Mouse (Mus musculus) mammary gland, adult 2 months (tissue): ENCODE results near the gene Rnf26. TPM values are rescaled to one million over a fixed set of nuclear protein-coding genes. Genes with fewer than 3 reads are reported as not detected.

Source experiments
- polyA plus RNA-seq: library from polyadenylated mRNA; depleted of rRNA; stranded (reverse); fragments of >200 nt; gene quantifications from 2 replicates; pipeline ENCODE4 v1.2.3, GENCODE M21; 2012; ENCODE audit warnings: low replicate concordance; rRNA removed

Gene Rnf26
- polyA plus RNA-seq: 28.7 and 45.0 TPM in 2 replicates

DNA sequence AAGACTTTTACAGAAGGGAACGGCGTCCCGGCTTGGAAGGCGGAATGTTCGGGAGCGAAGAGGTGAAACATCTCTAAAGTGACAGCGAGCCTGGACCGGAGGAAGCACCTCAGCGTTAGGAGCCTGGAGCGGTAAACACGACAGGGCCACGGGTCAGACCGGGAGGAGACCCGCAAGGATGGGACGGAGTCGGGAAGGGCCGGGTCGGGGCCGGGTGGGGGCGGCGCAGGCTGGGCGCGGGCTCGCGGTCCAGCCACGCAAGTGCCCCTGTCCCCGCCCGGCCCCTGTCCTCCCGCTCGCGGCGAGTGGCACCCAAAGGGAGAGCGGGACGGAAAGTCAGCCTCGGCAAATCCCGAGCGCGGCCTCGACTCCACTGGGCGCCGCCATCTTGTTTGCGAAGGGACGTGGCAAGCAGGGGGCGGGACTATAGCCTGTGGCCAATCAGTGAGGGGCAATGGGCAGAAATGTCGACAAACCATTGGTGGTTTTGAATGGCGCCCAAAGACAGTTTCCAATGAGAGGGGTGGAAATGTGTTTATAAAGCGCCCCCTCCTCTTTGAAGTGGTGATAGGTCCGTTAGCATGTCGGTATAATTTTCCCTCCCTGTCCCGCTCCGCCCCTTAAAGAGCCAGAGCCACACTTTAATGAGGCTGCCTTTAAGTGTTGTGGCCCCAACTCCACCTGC lies at the start of gene Rnf26, which contains the start of gene Gm49380:
TSS of gene Rnf26 (minus strand) at position 413 of the 685 bp plus-strand sequence.
TSS of gene Gm49380 (minus strand) at position 396 of the 685 bp plus-strand sequence.

DNA sequence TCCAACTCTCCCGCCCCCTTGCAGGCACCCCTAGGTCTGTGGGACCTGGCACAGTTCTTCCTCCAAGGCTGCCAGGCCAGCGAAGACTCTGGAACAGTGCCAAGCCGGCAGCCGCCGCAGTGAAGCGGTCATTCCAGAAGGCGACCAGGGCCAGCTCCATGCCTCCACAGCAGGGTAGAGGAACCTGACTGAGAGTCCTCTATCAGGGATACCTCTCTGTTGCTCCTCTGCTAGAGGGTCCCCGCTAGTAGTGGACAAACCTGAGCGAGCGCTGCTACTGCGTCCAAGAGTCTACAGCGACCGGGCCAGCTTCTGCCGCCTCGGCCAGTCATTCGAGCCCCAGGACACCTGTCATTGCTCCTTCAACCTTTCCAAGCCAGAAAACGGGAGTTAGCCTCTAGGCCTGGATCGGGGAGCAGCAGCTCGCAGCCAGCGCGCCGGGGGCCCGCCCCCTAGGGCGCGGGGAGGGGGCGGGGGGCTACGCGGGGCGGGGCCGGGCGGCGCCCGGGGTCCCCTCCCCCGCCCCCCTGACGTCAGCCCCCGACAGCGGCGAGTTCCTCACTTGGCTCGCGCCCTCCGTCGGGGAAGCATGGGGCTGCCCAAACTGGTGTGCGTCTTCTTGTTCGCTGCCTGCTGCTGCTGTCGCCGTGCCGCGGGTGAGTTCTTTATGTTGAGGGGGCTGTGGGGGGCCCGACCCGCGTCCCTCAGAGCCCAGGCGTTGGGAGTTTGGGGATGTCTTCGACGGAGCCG lies 21.0 kb upstream of the Rnf26 start, which contains the start of gene Mcam:
TSS of gene Mcam (plus strand) at position 369 of the 750 bp plus-strand sequence.

DNA sequence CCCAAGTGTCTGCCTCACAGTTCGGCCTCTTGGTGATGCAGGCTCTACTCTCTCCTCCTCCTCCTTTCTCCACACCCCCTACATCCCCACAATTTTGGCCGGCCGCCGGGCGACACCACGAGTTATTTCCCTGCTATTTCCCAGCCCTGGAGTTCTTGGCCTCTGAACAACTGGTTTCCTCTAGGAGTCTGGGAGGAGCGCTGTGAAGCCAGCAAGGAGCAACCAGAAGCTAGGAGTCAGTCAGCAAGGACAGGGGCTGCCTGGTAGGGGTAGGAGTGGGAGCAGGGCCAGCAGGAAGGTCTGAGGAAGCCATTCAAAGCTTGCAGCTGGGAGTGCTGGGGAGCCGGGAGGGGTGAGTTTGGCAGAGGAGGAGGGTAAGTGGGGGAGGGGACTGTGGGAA lies 6.2 kb downstream of the Rnf26 start, which contains the start of gene C1qtnf5:
TSS of gene C1qtnf5 (plus strand) at position 136 of the 400 bp plus-strand sequence.

DNA sequence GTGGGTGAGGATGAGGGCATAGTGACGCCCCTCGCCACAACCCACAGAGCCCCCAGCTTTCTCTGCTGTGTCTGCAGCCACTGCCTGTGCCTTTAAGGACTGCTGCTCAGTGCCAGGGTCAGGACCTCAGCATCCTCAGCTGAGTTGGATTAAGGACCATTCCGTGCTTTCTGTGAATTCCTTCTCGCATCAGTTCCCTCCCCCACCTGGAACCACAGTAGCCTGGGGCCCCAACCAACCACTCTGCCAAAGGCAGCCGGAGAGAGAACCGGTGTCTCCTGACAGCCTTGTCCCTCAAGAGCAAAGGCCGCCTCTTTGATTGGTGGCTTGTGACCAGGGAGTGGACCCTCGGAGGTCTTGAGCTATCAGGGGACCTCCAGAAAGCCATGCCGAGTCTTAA lies 11.8 kb downstream of the Rnf26 start, which contains the start of gene Mfrp:
TSS of gene Mfrp (plus strand) at position 240 of the 400 bp plus-strand sequence.

DNA sequence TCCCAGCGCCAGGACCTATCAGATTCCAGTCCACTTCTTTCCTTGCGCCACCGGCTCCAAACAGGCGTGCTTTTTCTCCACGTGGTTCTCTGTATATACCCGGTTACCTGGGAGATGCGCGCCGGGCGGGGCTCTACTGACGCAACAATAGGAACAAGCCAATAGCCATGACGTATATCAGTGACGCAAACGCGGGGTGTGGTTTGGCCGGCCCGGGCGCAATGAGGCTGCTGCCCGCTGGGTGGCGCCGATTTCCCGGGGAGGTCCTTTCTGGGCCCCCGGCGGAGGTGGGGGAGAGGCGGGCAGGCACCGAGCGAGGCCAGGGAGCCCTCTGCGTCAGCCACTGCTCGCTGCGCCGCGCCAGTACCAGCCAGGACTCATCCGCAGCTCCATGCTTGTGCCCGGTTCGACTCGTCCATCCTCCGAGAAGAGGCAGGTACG lies 46.5 kb downstream of the Rnf26 start, which contains the start of gene Usp2:
TSS of gene Usp2 (plus strand) at position 237 of the 441 bp plus-strand sequence.

Other genes with a start within 250 kb of the Rnf26 start
- 359 and 388 TPM in 2 replicates for gene Thy1, start 70.1 kb downstream of the Rnf26 start, polyA plus RNA-seq
- 7.0 and 24.7 TPM in 2 replicates for gene Usp2, start 46.5 kb downstream of the Rnf26 start, polyA plus RNA-seq
- gene Mfrp, start 11.8 kb downstream of the Rnf26 start, polyA plus RNA-seq: 0.14 TPM in 1 of 2 replicates, not detected in the other
- gene C1qtnf5, start 6.3 kb downstream of the Rnf26 start, polyA plus RNA-seq: 24.0 and 37.0 TPM in 2 replicates
- gene Gm49380, start within 50 bp of the Rnf26 start, polyA plus RNA-seq: 0.11 and 0.96 TPM in 2 replicates
- gene Mcam, start 21.0 kb upstream of the Rnf26 start, polyA plus RNA-seq: 88.8 and 131 TPM in 2 replicates
- gene Cbl, start 120.5 kb upstream of the Rnf26 start, polyA plus RNA-seq: 16.5 and 18.5 TPM in 2 replicates
- not detected in 2 replicates for gene Ccdc153, start 127.2 kb upstream of the Rnf26 start, polyA plus RNA-seq
- 0.18 and 0.29 TPM in 2 replicates for gene Pdzd3, start 138.0 kb upstream of the Rnf26 start, polyA plus RNA-seq
- gene Nlrx1, start 155.1 kb upstream of the Rnf26 start, polyA plus RNA-seq: 23.6 and 24.3 TPM in 2 replicates
- 4.3 and 5.5 TPM in 2 replicates for gene Abcg4, start 175.1 kb upstream of the Rnf26 start, polyA plus RNA-seq
- gene Hinfp, start 192.2 kb upstream of the Rnf26 start, polyA plus RNA-seq: 25.9 and 36.6 TPM in 2 replicates
- gene C2cd2l, start 206.8 kb upstream of the Rnf26 start, polyA plus RNA-seq: 59.1 and 101 TPM in 2 replicates
- gene Dpagt1, start 212.5 kb upstream of the Rnf26 start, polyA plus RNA-seq: 54.1 and 77.4 TPM in 2 replicates
- 39.0 and 130 TPM in 2 replicates for gene H2afx, start 221.2 kb upstream of the Rnf26 start, polyA plus RNA-seq
- gene Hmbs, start 230.7 kb upstream of the Rnf26 start, polyA plus RNA-seq: 41.3 and 52.7 TPM in 2 replicates
- 26.4 and 29.7 TPM in 2 replicates for gene Vps11, start 248.2 kb upstream of the Rnf26 start, polyA plus RNA-seq